Mouse (Mus musculus) forebrain, embryonic 15.5 days (tissue): ENCODE results near the gene Pdcd5. TPM values are rescaled to one million over a fixed set of nuclear protein-coding genes. Genes with fewer than 3 reads are reported as not detected.

Source experiments
- polyA plus RNA-seq: library from polyadenylated mRNA; unstranded; fragments of >200 nt; fragmentation: Nextera tagmentation; extraction: Ambion mirVana; gene quantifications from 2 replicates; pipeline ENCODE4 v1.2.1, GENCODE M21; 2015

The Pdcd5 gene
- polyA plus RNA-seq, 1 experiment from 2014 or later, result 219 TPM

Other genes starting within 250 kb of the Pdcd5 start
- gene Slc7a9, start 198.7 kb downstream of the Pdcd5 start, polyA plus RNA-seq, result not detected in 2 replicates
- 0.43 and 0.51 TPM in 2 replicates for gene Tdrd12, start 109.8 kb downstream of the Pdcd5 start, polyA plus RNA-seq
- gene Nudt19, start 91.2 kb downstream of the Pdcd5 start, polyA plus RNA-seq, result 97.4 and 97.5 TPM in 2 replicates
- 0.08 and 0.10 TPM in 2 replicates for gene Rgs9bp, start 61.9 kb downstream of the Pdcd5 start, polyA plus RNA-seq
- 30.1 and 32.0 TPM in 2 replicates for gene Ankrd27, start 61.3 kb downstream of the Pdcd5 start, polyA plus RNA-seq
- 50.3 and 54.6 TPM in 2 replicates for gene Dpy19l3, start 106.9 kb upstream of the Pdcd5 start, polyA plus RNA-seq
- 16.2 and 18.9 TPM in 2 replicates for gene Zfp507, start 155.5 kb upstream of the Pdcd5 start, polyA plus RNA-seq